Mouse (Mus musculus): ENCODE measurements at regions not wholly inside any gene's neighbourhood (a gene's known extent, or its start where the extent isn't known, plus 50 kb on each side); places are given as distances from the start of the nearest gene placed in this dataset.

DNA sequence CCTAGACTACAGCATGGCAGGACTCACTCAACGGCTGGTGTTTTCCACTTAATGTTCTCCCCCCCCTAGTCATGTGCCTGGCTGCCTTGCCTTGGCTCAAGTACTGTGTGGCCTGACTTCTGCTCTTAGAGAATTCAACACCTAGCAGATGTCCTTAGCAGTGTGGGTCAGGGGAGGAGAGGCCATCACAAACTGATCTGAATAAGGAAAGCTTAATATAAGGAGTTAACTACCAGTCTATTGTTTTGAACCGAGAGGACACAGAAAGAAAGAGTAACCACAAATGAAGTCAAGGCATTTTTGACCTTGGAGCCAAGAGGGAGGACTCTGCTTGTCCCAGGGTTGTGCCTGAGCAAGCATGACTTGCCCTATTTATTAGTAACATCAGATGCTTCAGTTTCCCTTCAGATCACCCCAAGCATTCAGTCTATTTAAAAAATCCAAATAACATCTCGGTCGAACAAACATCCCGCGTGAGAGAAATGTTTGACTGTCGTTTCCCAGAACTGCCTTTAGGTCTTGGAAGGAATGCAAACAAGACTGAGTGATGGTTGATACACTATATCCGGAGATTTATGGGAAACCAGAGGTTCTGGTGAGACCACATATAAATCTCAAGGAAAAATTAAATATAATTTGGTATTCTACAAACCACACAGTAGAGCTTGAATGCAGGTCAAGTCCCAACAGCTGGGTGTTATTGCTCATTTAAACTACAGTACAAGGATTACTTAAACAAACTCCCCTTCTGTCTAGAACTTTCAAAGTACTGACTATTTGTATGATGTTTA, 58.0 kb upstream of the Map4k3 start:
- TF ChIP-seq EP300 (IDR thresholded peaks at IDR 0.05; ENCODE audit: low read depth): no peak
- no peak for TF ChIP-seq CTCF (IDR thresholded peaks at IDR 0.05; ENCODE audit: low read depth)
